Mouse (Mus musculus): ENCODE data around the gene Rpn1. TPM values are rescaled to one million over a fixed set of nuclear protein-coding genes. Genes with fewer than 3 reads are reported as not detected.

Gene Rpn1
- polyA plus RNA-seq, 1 experiment from 2014 or later: 275 TPM

DNA sequence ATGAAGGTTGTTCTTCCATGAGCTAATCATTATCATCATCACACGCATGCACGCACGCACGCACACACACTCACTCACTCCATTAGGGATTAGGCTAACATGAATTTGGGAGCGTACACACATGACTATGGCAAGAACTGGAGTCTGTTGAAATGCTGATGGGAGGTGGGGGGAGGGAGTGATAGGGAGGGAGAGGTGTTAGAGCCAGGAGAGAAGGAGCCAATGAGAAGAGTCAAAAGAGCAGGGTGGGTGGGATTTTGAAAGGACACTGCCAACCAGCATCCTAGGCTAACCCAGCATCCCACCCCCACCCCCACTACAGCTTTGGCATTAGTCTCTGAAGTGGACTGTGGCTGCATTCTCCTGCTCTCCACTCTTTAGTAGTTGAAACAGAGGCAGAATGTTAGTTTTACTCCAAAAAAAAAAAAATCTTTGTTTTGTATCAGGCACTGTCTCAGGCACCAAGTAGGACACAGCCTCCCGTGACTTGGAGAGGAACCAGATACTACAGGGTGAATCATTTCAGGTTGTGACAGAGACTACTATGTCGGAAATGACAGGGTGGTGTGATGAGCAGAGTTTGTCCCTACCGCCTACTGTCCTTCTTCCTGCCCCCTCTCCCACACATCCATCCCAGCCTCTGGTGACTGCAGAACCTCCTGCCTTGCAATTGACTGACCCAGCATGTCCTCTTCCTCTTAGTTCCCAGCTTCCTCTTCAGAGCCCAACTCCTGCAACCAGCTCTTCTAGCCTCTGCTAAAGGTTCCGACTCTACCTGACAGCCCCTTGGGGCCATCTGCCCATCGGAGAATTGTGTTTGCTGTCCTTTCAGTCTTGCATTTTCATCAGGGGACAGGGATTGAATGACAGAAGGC, 23.6 kb downstream of the Rpn1 start:
- H3K27me3 ChIP-seq (replicated peaks): no peaks in the 10 kb centered on the region
- H3K27ac ChIP-seq: no peak overlapping the region
- no peak overlapping the region for H3K9ac ChIP-seq
- H3K36me3 ChIP-seq: peaks cover 14% of the 10 kb centered on the region
- 90% methylated on average over 10 of the region's 10 CpGs for WGBS
- H3K9me3 ChIP-seq: no peaks in the 10 kb centered on the region
- no peak overlapping the region for H3K4me3 ChIP-seq
- no peak overlapping the region for H3K4me2 ChIP-seq (replicated peaks)
- peaks cover 3% of the 10 kb centered on the region; the same call in 1 of the 2 replicates for H3K4me1 ChIP-seq
- ATAC-seq (ENCODE audit: low FRiP score, low read depth): no peak

GRCm38 (mm10) chr6:88113139-88113538, 28.9 kb downstream of the Rpn1 start:
- Histone ChIP-seq H3K36me3 (no peaks in the 10 kb centered on the region), H3K27me3 (replicated peaks) (no peaks in the 10 kb centered on the region), H3K4me3 (no peak overlapping the region), H3K9me3 (no peaks in the 10 kb centered on the region), H3K4me2 (replicated peaks) (no peak overlapping the region), H3K4me1 (peaks cover 4% of the 10 kb centered on the region; the same call in 1 of the 2 replicates), H3K27ac (no peak overlapping the region), H3K9ac (no peak overlapping the region)
- ATAC-seq (ENCODE audit: low FRiP score, low read depth): peak; percentile 73
- WGBS: 32% methylated on average over 7 of the region's 7 CpGs

DNA sequence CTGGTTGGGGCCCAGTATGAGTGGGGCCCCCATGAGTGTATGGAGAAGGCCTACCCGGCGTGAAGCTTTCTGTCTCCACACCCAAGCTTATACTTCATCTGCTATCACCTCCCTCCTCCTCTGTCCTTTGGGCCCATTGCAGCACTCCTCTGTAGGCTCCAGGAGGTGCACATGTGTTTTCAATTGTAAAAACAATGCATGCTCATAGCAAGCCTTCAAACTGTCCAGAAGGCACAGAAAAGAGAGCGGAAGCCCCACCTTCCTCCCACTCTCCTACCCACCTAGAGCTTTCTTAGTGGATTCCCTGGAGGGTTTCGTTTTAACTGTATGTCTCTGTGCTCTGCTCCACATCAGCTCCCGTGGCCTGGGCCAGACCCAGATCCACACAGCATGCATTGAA, 30.1 kb downstream of the Rpn1 start:
- Histone ChIP-seq H3K4me2 (replicated peaks) (no peak overlapping the region), H3K36me3 (no peaks in the 10 kb centered on the region), H3K9me3 (no peaks in the 10 kb centered on the region), H3K4me3 (no peak overlapping the region), H3K27me3 (replicated peaks) (no peaks in the 10 kb centered on the region), H3K27ac (no peak overlapping the region), H3K9ac (no peak overlapping the region), H3K4me1 (peaks cover 4% of the 10 kb centered on the region; the same call in 1 of the 2 replicates)
- no peak for ATAC-seq (ENCODE audit: low FRiP score, low read depth)
- 79% methylated on average over 5 of the region's 5 CpGs for WGBS

GRCm38 (mm10) chr6:88116347-88117183, 32.3 kb downstream of the Rpn1 start:
- Histone ChIP-seq H3K27ac (no peak overlapping the region), H3K9me3 (no peaks in the 10 kb centered on the region), H3K27me3 (replicated peaks) (no peaks in the 10 kb centered on the region), H3K4me1 (peaks cover 4% of the 10 kb centered on the region; the same call in 1 of the 2 replicates), H3K9ac (no peak overlapping the region), H3K36me3 (no peaks in the 10 kb centered on the region), H3K4me2 (replicated peaks) (no peak overlapping the region), H3K4me3 (no peak overlapping the region)
- no peak for ATAC-seq (ENCODE audit: low FRiP score, low read depth)
- 83% methylated on average over 21 of the region's 21 CpGs for WGBS

DNA sequence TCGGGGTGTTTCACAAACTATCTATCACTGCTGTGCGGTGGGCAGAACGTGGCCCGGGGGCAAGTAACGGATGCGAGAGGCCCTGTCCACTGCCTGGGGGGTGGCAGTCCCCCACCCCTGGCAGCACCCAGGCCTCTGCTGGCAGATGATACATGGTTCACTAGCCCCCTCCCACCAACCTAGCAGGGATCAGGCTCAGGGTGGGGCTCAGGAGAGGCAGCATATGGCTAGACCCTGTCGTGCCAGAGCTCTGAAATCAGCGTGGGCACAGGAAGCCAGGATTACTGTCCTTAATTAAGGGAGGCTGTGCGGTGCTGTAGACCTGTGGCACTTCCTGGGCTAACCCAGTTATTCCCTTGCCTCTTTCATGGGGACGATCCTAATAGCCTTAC, 32.9 kb downstream of the Rpn1 start:
- 81% methylated on average over 10 of the region's 10 CpGs for WGBS
- Histone ChIP-seq H3K9ac (no peak overlapping the region), H3K9me3 (no peaks in the 10 kb centered on the region), H3K4me3 (no peak overlapping the region), H3K36me3 (no peaks in the 10 kb centered on the region), H3K27me3 (replicated peaks) (no peaks in the 10 kb centered on the region), H3K27ac (no peak overlapping the region), H3K4me2 (replicated peaks) (no peak overlapping the region), H3K4me1 (peaks cover 4% of the 10 kb centered on the region; the same call in 1 of the 2 replicates)
- ATAC-seq (ENCODE audit: low FRiP score, low read depth): no peak

- H3K9me3 ChIP-seq: no peaks in the 10 kb centered on the region
- no peaks in the 10 kb centered on the region for H3K27me3 ChIP-seq (replicated peaks)
- H3K9ac ChIP-seq: no peak overlapping the region
- ATAC-seq (ENCODE audit: low FRiP score, low read depth): no peak
- peaks cover 8% of the 10 kb centered on the region; the same call in 1 of the 2 replicates for H3K4me1 ChIP-seq
- no peak overlapping the region for H3K4me2 ChIP-seq (replicated peaks)
- H3K4me3 ChIP-seq: no peak overlapping the region
- 77% methylated on average over 5 of the region's 5 CpGs for WGBS
- no peak overlapping the region for H3K27ac ChIP-seq
- H3K36me3 ChIP-seq: no peaks in the 10 kb centered on the region
These were observed 35.0 kb downstream of the Rpn1 start for GRCm38 (mm10) chr6:88119309-88119708.

DNA sequence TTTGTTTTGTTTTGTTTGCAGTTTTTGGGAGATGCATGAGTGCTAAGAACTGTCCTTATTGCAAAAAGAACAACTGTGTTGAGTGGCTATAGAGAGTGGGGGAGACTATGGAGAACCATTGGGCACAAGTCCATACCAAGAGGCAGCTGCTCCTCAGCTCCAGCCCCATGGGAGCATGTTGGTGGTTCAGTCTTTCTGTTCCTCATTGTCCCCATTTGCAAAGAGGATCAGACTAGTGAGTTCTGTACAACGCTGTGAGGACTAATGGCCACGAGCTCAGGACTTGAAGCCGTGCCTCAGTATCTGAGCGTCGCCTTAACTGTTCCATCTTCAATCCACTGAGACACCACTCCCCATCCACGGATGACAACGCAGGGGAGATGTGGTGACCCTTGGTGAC, 36.5 kb downstream of the Rpn1 start:
- WGBS: 91% methylated on average over 7 of the region's 7 CpGs
- Histone ChIP-seq H3K27me3 (replicated peaks) (no peaks in the 10 kb centered on the region), H3K4me1 (peaks cover 8% of the 10 kb centered on the region; the same call in 1 of the 2 replicates), H3K4me2 (replicated peaks) (no peak overlapping the region), H3K4me3 (no peak overlapping the region), H3K9me3 (no peaks in the 10 kb centered on the region), H3K9ac (no peak overlapping the region), H3K36me3 (no peaks in the 10 kb centered on the region), H3K27ac (no peak overlapping the region)
- ATAC-seq (ENCODE audit: low FRiP score, low read depth): no peak

DNA sequence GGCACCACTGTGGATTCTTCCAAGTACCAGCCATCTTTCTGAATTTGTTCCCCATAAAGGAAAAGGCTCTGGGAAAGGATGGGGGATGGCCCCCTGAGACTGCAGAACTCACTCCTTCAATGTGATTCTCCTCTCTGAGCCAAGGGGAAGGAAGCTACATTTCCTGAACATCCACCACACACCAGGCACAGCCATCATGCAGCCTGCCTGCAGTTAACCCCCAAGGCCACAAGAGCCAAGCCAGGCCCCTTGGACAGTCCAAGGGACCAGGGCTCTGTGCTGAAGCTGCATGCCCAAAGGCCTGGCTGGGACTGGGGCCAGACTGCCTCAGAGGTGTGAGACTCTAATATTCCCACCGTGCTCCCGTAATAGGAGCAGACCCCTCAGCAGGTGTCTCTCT, 37.5 kb downstream of the Rpn1 start:
- ATAC-seq (ENCODE audit: low FRiP score, low read depth): no peak
- H3K36me3 ChIP-seq: no peaks in the 10 kb centered on the region
- H3K4me2 ChIP-seq (replicated peaks): no peak overlapping the region
- WGBS: 81% methylated on average over 2 of the region's 2 CpGs
- H3K27ac ChIP-seq: no peak overlapping the region
- no peaks in the 10 kb centered on the region for H3K27me3 ChIP-seq (replicated peaks)
- no peak overlapping the region for H3K4me3 ChIP-seq
- H3K9me3 ChIP-seq: no peaks in the 10 kb centered on the region
- no peak overlapping the region for H3K9ac ChIP-seq
- peaks cover 8% of the 10 kb centered on the region; the same call in 1 of the 2 replicates for H3K4me1 ChIP-seq

- Histone ChIP-seq H3K27ac (no peak overlapping the region), H3K9me3 (no peaks in the 10 kb centered on the region), H3K9ac (no peak overlapping the region), H3K27me3 (replicated peaks) (no peaks in the 10 kb centered on the region; the same call in 1 of the 2 replicates), H3K4me2 (replicated peaks) (peak overlapping the region; percentile 43), H3K4me1 (peaks cover 8% of the 10 kb centered on the region; the same call in 1 of the 2 replicates), H3K36me3 (no peaks in the 10 kb centered on the region), H3K4me3 (no peak overlapping the region)
- WGBS: 42% methylated on average over 11 of the region's 11 CpGs
- ATAC-seq (ENCODE audit: low FRiP score, low read depth): 0 out of 2 replicates have a peak, but pooled peaks have one; percentile 4
These were observed 39.0 kb downstream of the Rpn1 start for GRCm38 (mm10) chr6:88123150-88123857.

GRCm38 (mm10) chr6:88123858-88124261, 39.6 kb downstream of the Rpn1 start:
- H3K9ac ChIP-seq: no peak overlapping the region
- peak overlapping the region; percentile 43 for H3K4me2 ChIP-seq (replicated peaks)
- ATAC-seq (ENCODE audit: low FRiP score, low read depth): peak; percentile 72
- H3K9me3 ChIP-seq: no peaks in the 10 kb centered on the region
- H3K36me3 ChIP-seq: no peaks in the 10 kb centered on the region
- H3K27me3 ChIP-seq (replicated peaks): no peaks in the 10 kb centered on the region; the same call in 1 of the 2 replicates
- no peak overlapping the region for H3K27ac ChIP-seq
- 2% methylated on average over 9 of the region's 9 CpGs for WGBS
- peaks cover 8% of the 10 kb centered on the region; the same call in 1 of the 2 replicates for H3K4me1 ChIP-seq
- H3K4me3 ChIP-seq: no peak overlapping the region

GRCm38 (mm10) chr6:88124551-88124950, 40.3 kb downstream of the Rpn1 start:
- H3K9me3 ChIP-seq: no peaks in the 10 kb centered on the region
- H3K27me3 ChIP-seq (replicated peaks): no peaks in the 10 kb centered on the region; the same call in 1 of the 2 replicates
- no peak overlapping the region for H3K4me3 ChIP-seq
- WGBS: 77% methylated on average over 4 of the region's 4 CpGs
- H3K4me2 ChIP-seq (replicated peaks): no peak overlapping the region
- H3K27ac ChIP-seq: no peak overlapping the region
- no peak overlapping the region for H3K9ac ChIP-seq
- no peak for ATAC-seq (ENCODE audit: low FRiP score, low read depth)
- peaks cover 8% of the 10 kb centered on the region; the same call in 1 of the 2 replicates for H3K4me1 ChIP-seq
- no peaks in the 10 kb centered on the region for H3K36me3 ChIP-seq
